Mouse (Mus musculus): ENCODE data around the gene Glt1d1.

DNA sequence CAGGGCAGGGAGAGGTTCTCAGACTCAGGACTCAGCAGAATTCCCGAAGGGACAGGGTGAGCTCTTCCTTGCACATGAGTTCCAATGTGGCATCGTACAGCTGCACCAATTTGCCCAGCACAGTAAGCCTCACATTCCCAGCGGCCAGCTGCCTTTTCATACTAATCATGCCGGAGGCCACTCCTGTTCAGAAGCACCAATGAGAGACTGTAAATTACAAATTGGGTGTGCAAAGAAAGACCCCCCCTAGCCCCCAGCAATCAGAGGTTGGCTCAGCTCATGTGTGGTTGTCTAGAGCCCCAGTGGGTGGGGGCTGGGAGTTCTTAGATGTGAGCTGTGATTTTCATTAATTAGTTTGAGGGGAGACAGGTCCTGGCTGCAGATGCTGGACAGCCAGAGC, 123.5 kb downstream of the Glt1d1 start:
- TF ChIP-seq EP300 (optimal IDR thresholded peaks at IDR 0.05) (no peak), CTCF (IDR thresholded peaks at IDR 0.05; ENCODE audit: low read depth) (no peak)
